Mouse (Mus musculus) intestine, postnatal 0 days (tissue): ENCODE results near the gene Abi1. TPM values are rescaled to one million over a fixed set of nuclear protein-coding genes. Genes with fewer than 3 reads are reported as not detected.

Experiments
- ATAC-seq: fragments of 200-750 bp; cut with Nextera tagmentation; 2 replicates; pipeline ENCODE4 v1.8.0; 2017; ENCODE audit warnings: mild to moderate bottlenecking, moderate TSS enrichment, moderate library complexity
- H3K27ac ChIP-seq: fragments of 300-500 bp; sonication (generic); 2 replicates; pipeline ENCODE4 v1.5.1; 2014; ENCODE audit warnings: mild to moderate bottlenecking, low read depth, low read length, moderate library complexity
- H3K27me3 ChIP-seq: fragments of 300-500 bp; sonication (generic); replicated peaks from 2 replicates; pipeline ENCODE4 v1.6.1; 2014; ENCODE audit warnings: low read length, mixed read lengths; ENCODE audit not compliant: control insufficient read depth, insufficient read depth
- H3K36me3 ChIP-seq: fragments of 300-500 bp; sonication (generic); 2 replicates; pipeline ENCODE4 v1.6.1; 2014; ENCODE audit warnings: mild to moderate bottlenecking, moderate library complexity; ENCODE audit not compliant: control insufficient read depth, insufficient read depth
- H3K4me1 ChIP-seq: fragments of 300-500 bp; sonication (generic); replicated peaks from 2 replicates; pipeline ENCODE4 v1.6.1; 2014; ENCODE audit warnings: antibody characterized with exemption, low read length, mixed read lengths; ENCODE audit not compliant: control insufficient read depth, insufficient read depth
- H3K4me2 ChIP-seq: fragments of 300-500 bp; sonication (generic); replicated peaks from 2 replicates; pipeline ENCODE4 v1.6.1; 2014; ENCODE audit warnings: low read depth, mild to moderate bottlenecking, moderate library complexity
- H3K4me3 ChIP-seq: fragments of 300-500 bp; sonication (generic); 2 replicates; pipeline ENCODE4 v1.5.1; 2014; ENCODE audit warnings: low read depth, low read length
- H3K9ac ChIP-seq: fragments of 300-500 bp; sonication (generic); 2 replicates; pipeline ENCODE4 v1.6.1; 2014; ENCODE audit warnings: mild to moderate bottlenecking, low read depth, low read length
- H3K9me3 ChIP-seq: fragments of 300-500 bp; sonication (generic); 2 replicates; pipeline ENCODE4 v1.6.1; 2016; ENCODE audit warnings: mixed run types; ENCODE audit not compliant: control insufficient read depth
- CTCF ChIP-seq: sonication (generic); IDR thresholded peaks from 2 replicates; pipeline ENCODE4 v1.5.1; 2016; ENCODE audit warnings: low read depth, mild to moderate bottlenecking, control low read depth, antibody characterized with exemption, moderate library complexity
- WGBS: fragments of 180-500 bp; shearing (Covaris S2); extraction: QIAGEN DNeasy Blood & Tissue Kit; methylation state at CpG from one replicate; pipeline ENCODE4 v1.1.7; 2014; 5-methylcytosine and 5-hydroxymethylcytosine counted together
- polyA plus RNA-seq: library from polyadenylated mRNA; unstranded; fragments of >200 nt; fragmentation: Nextera tagmentation; extraction: Ambion mirVana; gene quantifications from 2 replicates; pipeline ENCODE4 v1.2.1, GENCODE M21; 2015

The Abi1 gene
- polyA plus RNA-seq, 1 experiment from 2014 or later = 38.1 TPM

DNA sequence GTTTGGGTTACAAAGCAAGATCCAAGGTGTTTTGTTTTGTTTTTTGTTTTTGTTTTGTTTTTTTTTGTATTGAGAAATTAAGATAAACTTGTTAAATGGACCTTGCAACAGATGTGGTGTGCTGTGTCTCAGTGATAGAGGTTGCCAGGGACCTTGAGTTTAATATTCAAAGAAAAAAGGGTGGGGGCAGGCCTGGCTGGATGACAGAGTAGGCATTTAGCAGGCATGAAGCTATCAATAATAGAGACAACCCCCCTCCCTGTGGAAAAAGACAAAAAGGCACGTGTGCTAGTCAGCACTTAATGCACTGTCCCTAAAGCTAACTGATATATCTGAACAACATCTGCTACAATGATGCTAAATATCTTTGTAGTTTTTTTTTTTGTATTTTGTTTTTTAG lies 31.4 kb upstream of the Abi1 start:
- Histone ChIP-seq H3K36me3 (peaks cover 8% of the 10 kb centered on the region; the same call in 1 of the 2 replicates), H3K4me1 (no peaks in the 10 kb centered on the region), H3K27ac (no peak overlapping the region), H3K27me3 (no peaks in the 10 kb centered on the region), H3K4me2 (no peak overlapping the region), H3K4me3 (no peak overlapping the region), H3K9me3 (no peaks in the 10 kb centered on the region), H3K9ac (no peak overlapping the region)
- ATAC-seq = no peak
- no peak for TF ChIP-seq CTCF
- 82% methylated on average over 1 of the region's 1 CpGs for WGBS

DNA sequence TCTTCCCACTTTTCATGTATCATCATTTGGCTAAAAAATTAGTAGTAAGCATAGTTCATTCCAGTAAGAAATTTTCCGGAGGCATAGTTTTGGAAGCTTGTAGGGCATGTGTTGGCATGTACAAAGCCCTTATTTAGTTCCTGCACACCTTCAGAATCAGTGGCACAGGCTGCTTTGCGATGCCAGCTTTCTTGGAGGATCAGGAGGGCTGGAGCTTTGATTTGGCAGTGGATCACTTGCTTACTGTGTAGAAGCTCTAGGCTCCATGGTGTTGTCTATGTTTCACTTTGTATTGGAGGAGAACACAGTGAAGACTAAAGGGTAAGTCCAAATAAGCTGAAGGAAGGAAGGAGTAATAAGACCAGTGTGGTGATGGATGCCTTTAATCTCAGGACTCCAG lies 30.4 kb upstream of the Abi1 start:
- no peak for ATAC-seq

DNA sequence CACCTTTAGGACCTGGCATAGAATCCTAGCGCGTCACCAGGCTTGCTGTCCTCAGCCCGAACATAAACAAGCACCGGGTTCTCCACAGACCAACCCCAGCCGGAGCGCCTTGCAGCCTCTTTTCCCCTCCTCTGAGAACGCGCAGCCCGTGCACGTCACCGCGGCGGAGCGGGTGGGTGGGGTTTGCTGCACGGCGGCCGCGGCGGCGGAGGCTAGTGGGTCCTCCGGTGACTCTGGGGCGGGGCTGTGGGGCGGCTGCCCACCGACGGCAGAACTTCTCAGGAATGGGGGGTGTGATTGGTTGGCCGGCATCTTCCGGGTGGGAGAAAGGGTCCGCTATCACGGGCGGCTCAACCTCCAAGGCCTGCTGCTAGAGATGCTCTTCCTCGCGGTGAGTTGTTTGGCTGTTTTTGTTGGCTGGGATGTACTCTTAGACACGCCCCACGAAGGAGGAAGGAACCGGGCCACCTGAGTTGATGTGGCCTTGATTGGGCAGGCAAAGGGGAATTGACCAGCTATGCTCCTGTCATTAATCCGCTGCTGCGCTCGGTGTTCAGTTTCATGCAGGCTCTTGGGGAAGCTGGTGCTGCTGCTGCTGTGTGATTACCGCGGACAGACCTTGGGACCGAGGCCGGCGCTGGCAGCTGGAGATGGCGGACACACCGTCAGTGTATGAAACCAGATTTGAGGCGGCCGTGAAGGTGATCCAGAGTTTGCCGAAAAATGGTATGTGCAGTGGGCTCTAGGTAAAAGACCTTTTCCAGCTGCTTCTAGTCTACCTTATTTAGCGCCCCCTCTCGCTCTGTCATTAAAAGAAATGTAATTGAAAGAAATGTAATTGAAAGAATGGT lies 29.1 kb upstream of the Abi1 start:
- Histone ChIP-seq H3K9me3 (no peaks in the 10 kb centered on the region), H3K27ac (peak overlapping the region; percentile 95), H3K4me2 (peak overlapping the region; percentile 99), H3K36me3 (peaks cover 6% of the 10 kb centered on the region; the same call in 1 of the 2 replicates), H3K27me3 (no peaks in the 10 kb centered on the region), H3K4me1 (no peaks in the 10 kb centered on the region), H3K9ac (peak overlapping the region; percentile 65), H3K4me3 (peak overlapping the region; percentile 62)
- ATAC-seq = peak; percentile 88
- WGBS = under 1% methylated on average over 50 of the region's 50 CpGs
- TF ChIP-seq CTCF = peak; percentile 55

More for the DNA sequence above, 30.4 kb upstream of the Abi1 start:
- Histone ChIP-seq H3K4me2 (no peak overlapping the region), H3K27ac (no peak overlapping the region), H3K9me3 (no peaks in the 10 kb centered on the region), H3K4me1 (no peaks in the 10 kb centered on the region), H3K4me3 (no peak overlapping the region), H3K27me3 (no peaks in the 10 kb centered on the region), H3K9ac (no peak overlapping the region), H3K36me3 (peaks cover 6% of the 10 kb centered on the region; the same call in 1 of the 2 replicates)
- TF ChIP-seq CTCF = no peak
- 94% methylated on average over 2 of the region's 2 CpGs for WGBS

DNA sequence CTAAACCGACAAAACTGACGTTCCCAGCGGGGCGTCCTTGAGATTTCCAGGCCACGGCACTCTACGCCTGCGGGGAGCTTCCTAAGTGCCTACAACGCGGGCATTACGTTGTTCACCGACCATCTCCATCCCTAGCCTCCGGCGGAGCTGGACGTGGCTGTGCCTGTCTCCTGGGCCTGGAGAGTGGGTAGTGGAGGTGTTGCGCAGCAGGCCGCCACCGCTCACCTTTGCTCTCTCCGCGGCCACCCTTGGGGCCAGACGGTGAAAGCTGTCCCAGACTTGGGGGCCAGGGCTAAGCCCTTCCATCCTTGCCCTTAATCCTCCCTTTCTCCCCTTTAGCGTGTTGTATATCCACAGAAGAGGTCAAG lies 28.3 kb upstream of the Abi1 start:
- H3K4me1 ChIP-seq = no peaks in the 10 kb centered on the region
- peak overlapping the region; percentile 99 for H3K4me2 ChIP-seq
- under 1% methylated on average over 21 of the region's 21 CpGs for WGBS
- peak overlapping the region; percentile 65 for H3K9ac ChIP-seq
- H3K4me3 ChIP-seq = peak overlapping the region; percentile 62
- H3K9me3 ChIP-seq = no peaks in the 10 kb centered on the region
- H3K36me3 ChIP-seq = 0 out of 2 replicates have a peak, but pooled peaks cover under 1% of the 10 kb centered on the region
- no peak for TF ChIP-seq CTCF
- peak overlapping the region; percentile 95 for H3K27ac ChIP-seq
- peak; percentile 59 for ATAC-seq
- H3K27me3 ChIP-seq = no peaks in the 10 kb centered on the region

DNA sequence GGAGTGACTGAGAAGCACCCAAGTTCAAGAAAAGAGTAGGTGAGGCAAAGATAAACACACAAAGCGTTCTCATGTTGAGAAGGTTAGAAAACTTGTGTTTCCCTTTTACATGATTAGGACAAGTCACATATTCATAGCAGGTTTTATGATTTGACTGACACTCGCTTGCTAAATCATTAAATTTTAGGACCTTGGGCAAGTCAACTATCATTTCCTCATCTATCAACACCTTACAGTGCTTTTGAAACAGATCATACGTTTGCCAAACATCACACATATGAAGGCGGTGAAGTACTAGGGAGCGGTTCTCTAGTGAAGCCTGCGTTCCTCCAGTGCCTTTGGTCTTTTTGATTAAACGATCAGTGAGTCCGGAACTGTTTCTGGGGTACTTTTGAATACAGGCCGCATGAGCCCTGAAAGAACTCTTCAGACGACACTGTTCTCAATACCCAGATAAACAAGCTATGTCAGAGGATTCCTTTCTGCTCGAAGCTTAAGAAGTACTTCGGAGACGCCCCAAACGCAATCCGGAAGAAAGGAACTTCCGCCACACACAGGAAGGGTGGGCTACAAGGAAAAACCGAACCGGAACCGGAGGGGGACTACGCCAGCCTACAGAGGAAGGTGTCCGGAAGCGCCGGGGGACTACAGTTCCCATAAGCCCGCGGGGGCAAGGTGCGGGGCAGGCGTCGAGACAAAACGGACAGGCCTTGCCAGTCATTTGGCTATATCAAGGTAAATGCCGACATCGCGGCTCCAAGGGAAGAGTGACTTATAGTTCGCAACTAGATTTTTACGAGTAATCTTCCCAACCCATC lies 27.7 kb upstream of the Abi1 start, which contains the start of gene Acbd5:
TSS of gene Acbd5 (plus strand) at position 616 of the 818 bp plus-strand sequence.
- ATAC-seq = peak; percentile 96
- no peaks in the 10 kb centered on the region for H3K9me3 ChIP-seq
- H3K36me3 ChIP-seq = no peaks in the 10 kb centered on the region
- peak within 1 kb of the TSS; percentile 62 for H3K4me3 ChIP-seq
- H3K27ac ChIP-seq = peak within 1 kb of the TSS; percentile 95
- H3K27me3 ChIP-seq = no peaks in the 10 kb centered on the region
- H3K4me2 ChIP-seq = peak within 1 kb of the TSS; percentile 99
- no peaks in the 10 kb centered on the region for H3K4me1 ChIP-seq
- WGBS = 1% methylated on average over 34 of the region's 34 CpGs
- peak within 1 kb of the TSS; percentile 65 for H3K9ac ChIP-seq
- no peak for TF ChIP-seq CTCF

DNA sequence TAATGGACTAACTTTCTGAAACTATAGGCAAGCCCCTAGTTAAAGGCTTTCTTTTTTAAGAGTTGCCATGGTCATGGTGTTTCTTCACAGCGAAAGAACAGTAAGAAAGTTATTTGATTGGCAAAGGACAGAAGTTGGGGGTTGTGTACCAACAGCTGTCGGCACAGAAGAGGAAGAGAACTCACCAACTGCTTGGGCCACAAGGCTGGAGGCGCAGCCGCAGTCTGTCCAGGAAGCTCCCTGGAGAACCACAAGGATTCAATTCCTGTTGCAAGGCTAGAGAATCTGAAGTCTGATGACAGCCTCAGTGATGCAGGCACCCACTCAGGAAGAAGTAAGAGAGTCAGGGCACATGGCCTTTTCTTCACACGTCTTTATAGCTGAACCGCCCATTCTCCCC lies 12.5 kb upstream of the Abi1 start:
- no peak for TF ChIP-seq CTCF
- H3K27me3 ChIP-seq = no peaks in the 10 kb centered on the region
- ATAC-seq = no peak
- H3K4me3 ChIP-seq = no peak overlapping the region
- no peak overlapping the region for H3K27ac ChIP-seq
- 71% methylated on average over 6 of the region's 6 CpGs for WGBS
- no peak overlapping the region for H3K9ac ChIP-seq
- no peaks in the 10 kb centered on the region for H3K9me3 ChIP-seq
- H3K36me3 ChIP-seq = no peaks in the 10 kb centered on the region
- H3K4me1 ChIP-seq = no peaks in the 10 kb centered on the region
- H3K4me2 ChIP-seq = no peak overlapping the region
